Mouse (Mus musculus): ENCODE measurements around the gene Brms1. TPM values are rescaled to one million over a fixed set of nuclear protein-coding genes. Genes with fewer than 3 reads are reported as not detected.

Brms1 gene
- polyA plus RNA-seq, 1 experiment from 2014 or later, result 47.6 TPM

DNA sequence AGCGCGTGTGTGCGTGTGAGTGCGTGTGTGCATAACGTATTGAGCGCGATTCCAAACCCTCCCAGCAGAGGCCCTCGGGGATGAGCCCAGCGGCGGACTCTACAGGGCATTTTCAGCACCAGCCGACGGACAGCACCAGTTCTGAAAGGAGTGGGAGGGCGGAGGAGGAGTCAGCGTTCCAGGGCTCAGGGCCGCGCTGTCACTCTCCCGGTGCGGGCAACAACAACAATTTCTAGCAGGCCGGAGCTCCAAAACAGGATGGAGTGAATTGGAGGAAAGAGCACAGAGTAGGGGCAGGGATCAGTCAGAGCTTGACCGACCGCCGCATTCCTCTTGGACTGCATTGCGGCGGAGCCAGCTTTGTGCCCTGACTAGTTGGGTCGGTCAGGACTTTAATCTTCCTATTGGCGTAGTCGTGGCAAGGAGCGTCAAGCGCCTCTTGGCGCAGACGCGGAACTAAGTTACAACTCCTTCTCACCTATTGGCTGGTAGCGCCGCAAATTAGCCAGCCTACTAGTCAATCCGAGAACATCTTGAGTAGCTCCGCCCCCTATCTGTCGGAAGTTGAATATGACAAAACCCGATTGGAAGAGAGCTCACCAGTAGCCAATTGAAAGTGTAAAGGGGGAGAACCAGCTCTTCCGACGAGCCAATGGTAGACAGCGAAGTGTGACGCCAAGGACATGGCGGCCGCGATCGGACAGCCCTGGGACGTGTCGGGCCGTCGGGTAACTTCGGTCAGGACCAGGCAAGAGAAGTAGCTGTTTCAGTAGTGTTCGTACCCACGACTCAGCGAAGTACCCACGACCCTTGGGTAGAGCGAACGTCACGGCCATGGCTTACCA, 47.0 kb downstream of the Brms1 start, which contains the start of gene Yif1a:
Gene Yif1a (plus strand): TSS at position 655 of the 845 bp plus-strand sequence.
- peak; percentile 94 for ATAC-seq
- no peak for TF ChIP-seq EP300 (IDR thresholded peaks at IDR 0.05)
- peak; percentile 85 for TF ChIP-seq CTCF (IDR thresholded peaks at IDR 0.05)
- peak; percentile 100 for DNase-seq (ENCODE audit: low spot score)
- Histone ChIP-seq H3K4me3 (ENCODE audit: low read depth, low read length) (peak within 1 kb of the TSS; percentile 73), H3K27ac (ENCODE audit: low read length) (peak within 1 kb of the TSS; percentile 73), H3K9ac (replicated peaks; ENCODE audit: low read depth) (peak within 1 kb of the TSS; percentile 60), H3K4me2 (replicated peaks; ENCODE audit: low read depth, low read length) (peak within 1 kb of the TSS; percentile 93), H3K9me3 (ENCODE audit: low read length) (no peaks in the 10 kb centered on the region), H3K4me1 (ENCODE audit: insufficient read depth, low read depth, low read length) (no peaks in the 10 kb centered on the region; the same call in 1 of the 2 replicates), H3K27me3 (replicated peaks; ENCODE audit: insufficient read depth, low read length) (peaks cover 23% of the 10 kb centered on the region), H3K36me3 (ENCODE audit: insufficient read depth, low read length) (peaks cover 16% of the 10 kb centered on the region; the same call in 1 of the 2 replicates)
- under 1% methylated on average over 58 of the region's 58 CpGs for WGBS

- Histone ChIP-seq H3K4me2 (replicated peaks; ENCODE audit: low read depth, low read length) (peak overlapping the region; percentile 93; the same call in 1 of the 2 replicates), H3K36me3 (ENCODE audit: insufficient read depth, low read length) (peaks cover 16% of the 10 kb centered on the region; the same call in 1 of the 2 replicates), H3K9me3 (ENCODE audit: low read length) (no peaks in the 10 kb centered on the region), H3K27ac (ENCODE audit: low read length) (no peak overlapping the region), H3K27me3 (replicated peaks; ENCODE audit: insufficient read depth, low read length) (peaks cover 19% of the 10 kb centered on the region), H3K9ac (replicated peaks; ENCODE audit: low read depth) (no peak overlapping the region), H3K4me1 (ENCODE audit: insufficient read depth, low read depth, low read length) (no peaks in the 10 kb centered on the region; the same call in 1 of the 2 replicates), H3K4me3 (ENCODE audit: low read depth, low read length) (peak overlapping the region; percentile 73; the same call in 1 of the 2 replicates)
- TF ChIP-seq CTCF (IDR thresholded peaks at IDR 0.05) (no peak), EP300 (IDR thresholded peaks at IDR 0.05) (no peak)
- DNase-seq (ENCODE audit: low spot score), result no peak
- 91% methylated on average over 4 of the region's 4 CpGs for WGBS
- no peak for ATAC-seq
Observed at GRCm38 (mm10) chr19:5089324-5089723, 48.2 kb downstream of the Brms1 start.

- Histone ChIP-seq H3K27me3 (replicated peaks; ENCODE audit: insufficient read depth, low read length) (no peaks in the 10 kb centered on the region), H3K9ac (replicated peaks; ENCODE audit: low read depth) (no peak overlapping the region), H3K27ac (ENCODE audit: low read length) (no peak overlapping the region), H3K4me3 (ENCODE audit: low read depth, low read length) (no peak overlapping the region), H3K4me1 (ENCODE audit: insufficient read depth, low read depth, low read length) (no peaks in the 10 kb centered on the region; the same call in 1 of the 2 replicates), H3K9me3 (ENCODE audit: low read length) (no peaks in the 10 kb centered on the region), H3K4me2 (replicated peaks; ENCODE audit: low read depth, low read length) (no peak overlapping the region), H3K36me3 (ENCODE audit: insufficient read depth, low read length) (peaks cover 16% of the 10 kb centered on the region; the same call in 1 of the 2 replicates)
- 89% methylated on average over 10 of the region's 10 CpGs for WGBS
- DNase-seq (ENCODE audit: low spot score) (no peak), ATAC-seq (no peak)
- no peak for TF ChIP-seq EP300 (IDR thresholded peaks at IDR 0.05)
- no peak for TF ChIP-seq CTCF (IDR thresholded peaks at IDR 0.05)
Observed at GRCm38 (mm10) chr19:5092083-5092482, 50.9 kb downstream of the Brms1 start.

DNA sequence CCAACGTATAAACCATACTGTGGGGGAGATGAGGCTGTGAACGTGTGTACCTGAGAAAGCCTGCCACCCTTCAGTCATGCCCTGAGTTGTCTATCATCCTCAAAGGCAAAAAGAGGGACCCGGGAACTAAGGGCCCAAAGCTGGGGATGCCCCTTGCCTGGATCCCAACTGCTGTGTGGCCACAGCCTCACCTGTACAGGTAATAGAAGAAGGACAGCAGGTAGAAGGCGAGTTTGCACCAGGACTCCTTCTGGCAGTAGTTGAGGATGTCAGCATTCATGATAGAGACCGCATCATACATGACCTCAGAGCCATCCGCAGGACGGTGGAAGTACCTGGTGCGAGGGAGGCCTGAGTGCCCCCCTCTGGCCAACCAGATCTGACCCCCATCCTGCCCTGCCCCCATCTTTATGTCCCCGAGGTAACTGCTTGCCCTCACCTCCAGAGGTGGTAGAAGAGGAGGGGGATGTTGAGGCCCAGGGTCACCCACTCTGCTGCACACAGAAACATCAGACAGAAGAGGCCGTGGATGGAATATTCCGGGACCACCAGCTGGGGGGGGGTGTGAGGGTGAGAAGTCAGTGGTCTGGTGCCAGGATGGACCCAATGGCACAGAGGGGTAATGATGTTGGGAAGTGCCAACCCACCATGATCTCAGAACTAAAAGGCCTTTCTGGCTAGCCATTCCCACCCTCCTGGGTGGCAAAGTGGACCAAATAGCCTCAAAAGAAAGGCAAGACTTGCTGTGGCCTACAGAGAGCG, 52.5 kb downstream of the Brms1 start:
- Histone ChIP-seq H3K27me3 (replicated peaks; ENCODE audit: insufficient read depth, low read length) (no peaks in the 10 kb centered on the region), H3K4me2 (replicated peaks; ENCODE audit: low read depth, low read length) (no peak overlapping the region), H3K27ac (ENCODE audit: low read length) (no peak overlapping the region), H3K4me3 (ENCODE audit: low read depth, low read length) (no peak overlapping the region), H3K9ac (replicated peaks; ENCODE audit: low read depth) (no peak overlapping the region), H3K9me3 (ENCODE audit: low read length) (no peaks in the 10 kb centered on the region), H3K36me3 (ENCODE audit: insufficient read depth, low read length) (peaks cover 16% of the 10 kb centered on the region; the same call in 1 of the 2 replicates), H3K4me1 (ENCODE audit: insufficient read depth, low read depth, low read length) (peaks cover 4% of the 10 kb centered on the region)
- ATAC-seq (no peak), DNase-seq (ENCODE audit: low spot score) (no peak)
- TF ChIP-seq EP300 (IDR thresholded peaks at IDR 0.05), result no peak
- TF ChIP-seq CTCF (IDR thresholded peaks at IDR 0.05), result no peak
- WGBS, result 67% methylated on average over 12 of the region's 12 CpGs

- peak; percentile 93 for DNase-seq (ENCODE audit: low spot score)
- H3K27me3 ChIP-seq (replicated peaks; ENCODE audit: insufficient read depth, low read length), result no peaks in the 10 kb centered on the region
- peaks cover 16% of the 10 kb centered on the region; the same call in 1 of the 2 replicates for H3K36me3 ChIP-seq (ENCODE audit: insufficient read depth, low read length)
- H3K9ac ChIP-seq (replicated peaks; ENCODE audit: low read depth), result no peak overlapping the region
- peaks cover 4% of the 10 kb centered on the region for H3K4me1 ChIP-seq (ENCODE audit: insufficient read depth, low read depth, low read length)
- under 1% methylated on average over 19 of the region's 21 CpGs for WGBS
- no peak overlapping the region for H3K27ac ChIP-seq (ENCODE audit: low read length)
- H3K9me3 ChIP-seq (ENCODE audit: low read length), result no peaks in the 10 kb centered on the region
- peak; percentile 91 for TF ChIP-seq CTCF (IDR thresholded peaks at IDR 0.05)
- TF ChIP-seq EP300 (IDR thresholded peaks at IDR 0.05), result no peak
- H3K4me3 ChIP-seq (ENCODE audit: low read depth, low read length), result no peak overlapping the region
- peak; percentile 79 for ATAC-seq
- no peak overlapping the region for H3K4me2 ChIP-seq (replicated peaks; ENCODE audit: low read depth, low read length)
Observed at GRCm38 (mm10) chr19:5094243-5094632, 53.1 kb downstream of the Brms1 start.

All from lung, postnatal 0 days (tissue).